Comparison of ENCODE assay signal across 11 mouse cellular contexts in genomic region chr7:115630287-115630686, GRCm38 (mm10).
"Had no signal": no experiment of that assay in that cellular context is flagged by ENCODE, and none has a peak within 500 bp of the region (broad histone marks: within the 10 kb centered on the region; RNA-seq: fewer than 3 reads in every experiment).

No protein-coding gene starts in this region.

- H3K4me3 ChIP-seq: left cerebral cortex, adult 2 months; midbrain, embryonic 10.5 days; myocyte; neural tube, embryonic 15.5 days had no signal

- H3K36me3 ChIP-seq: midbrain, embryonic 10.5 days; neural tube, embryonic 15.5 days had no signal

- H3K27ac ChIP-seq: left cerebral cortex, adult 2 months; liver, embryonic 14.5 days; midbrain, embryonic 10.5 days; neural tube, embryonic 15.5 days; stomach, postnatal 0 days had no signal

- H3K9ac ChIP-seq: liver, embryonic 14.5 days; neural tube, embryonic 15.5 days had no signal

- H3K9me3 ChIP-seq: midbrain, embryonic 10.5 days; neural tube, embryonic 15.5 days had no signal

- H3K4me2 ChIP-seq: neural tube, embryonic 15.5 days had no signal

- H3K27me3 ChIP-seq: neural tube, embryonic 15.5 days had no signal

- DNase-seq: kidney, postnatal 25 days; lung, adult 2 months; lung, postnatal 36 days; midbrain, embryonic 14.5 days; thymus, postnatal 4 days had no signal
